Mouse (Mus musculus) CH12.LX (cell line): ENCODE results near the gene Slc35f6.

ENCODE experiments used
- CTCF ChIP-seq, 2 experiments: IDR thresholded peaks in 1 of 2; conservative IDR thresholded peaks in 1 of 2; 2 replicates each; pipeline ENCODE4 v1.5.1; 2011 to 2012; ENCODE audit warnings: low read depth in 2 of 2, low read length in 2 of 2, improper control_type of control experiment in 1 of 2, inconsistent platforms in 1 of 2, mild to moderate bottlenecking in 1 of 2, moderate library complexity in 1 of 2
- ELF1 ChIP-seq: IDR thresholded peaks from 2 replicates; pipeline ENCODE4 v1.6.1; 2014; ENCODE audit warnings: low read depth, mild to moderate bottlenecking, inconsistent platforms, low read length, improper control_type of control experiment
- MAFK ChIP-seq: IDR thresholded peaks from 2 replicates; pipeline ENCODE4 v1.6.1; 2011; ENCODE audit warnings: low read length, improper control_type of control experiment; ENCODE audit not compliant: insufficient replicate concordance
- SIN3A ChIP-seq: IDR thresholded peaks from 2 replicates; pipeline ENCODE4 v1.6.1; 2012; ENCODE audit warnings: low read length, improper control_type of control experiment, inconsistent platforms

DNA sequence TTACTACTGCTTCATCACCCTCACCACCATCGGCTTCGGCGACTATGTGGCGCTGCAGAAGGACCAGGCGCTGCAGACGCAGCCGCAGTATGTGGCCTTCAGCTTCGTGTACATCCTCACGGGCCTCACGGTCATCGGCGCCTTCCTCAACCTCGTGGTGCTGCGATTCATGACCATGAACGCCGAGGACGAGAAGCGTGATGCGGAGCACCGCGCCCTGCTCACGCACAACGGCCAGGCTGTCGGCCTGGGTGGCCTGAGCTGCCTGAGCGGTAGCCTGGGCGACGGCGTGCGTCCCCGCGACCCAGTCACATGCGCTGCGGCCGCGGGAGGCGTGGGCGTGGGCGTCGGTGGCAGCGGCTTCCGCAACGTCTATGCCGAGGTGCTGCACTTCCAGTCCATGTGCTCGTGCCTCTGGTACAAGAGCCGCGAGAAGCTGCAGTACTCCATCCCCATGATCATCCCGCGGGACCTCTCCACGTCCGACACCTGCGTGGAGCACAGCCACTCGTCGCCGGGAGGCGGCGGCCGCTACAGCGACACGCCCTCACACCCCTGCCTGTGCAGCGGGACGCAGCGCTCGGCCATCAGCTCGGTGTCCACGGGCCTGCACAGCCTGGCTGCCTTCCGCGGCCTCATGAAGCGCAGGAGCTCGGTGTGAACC lies 25.4 kb upstream of the Slc35f6 start:
- TF ChIP-seq SIN3A = no peak
- TF ChIP-seq ELF1 = no peak
- TF ChIP-seq CTCF (conservative IDR thresholded peaks at IDR 0.05 in 1 of 2, IDR thresholded peaks at IDR 0.05 in 1 of 2; ENCODE audit: low read depth in 2 of 2, low read length in 2 of 2) = no peak
- no peak for TF ChIP-seq MAFK
